Mouse (Mus musculus) embryonic facial prominence, embryonic 14.5 days (tissue): ENCODE measurements around the gene Ubr2. TPM values are rescaled to one million over a fixed set of nuclear protein-coding genes. Genes with fewer than 3 reads are reported as not detected.

Experiments
- polyA plus RNA-seq: library from polyadenylated mRNA; unstranded; fragments of >200 nt; fragmentation: Nextera tagmentation; extraction: Ambion mirVana; gene quantifications from 2 replicates; pipeline ENCODE4 v1.2.1, GENCODE M21; 2014

Ubr2 gene
- polyA plus RNA-seq, 1 experiment from 2014 or later = 21.9 TPM

Other genes with a start within 250 kb of the Ubr2 start
- 0.21 and 0.31 TPM in 2 replicates for gene Ptcra, start 246.8 kb downstream of the Ubr2 start, polyA plus RNA-seq
- gene 2310039H08Rik, start 237.9 kb downstream of the Ubr2 start, polyA plus RNA-seq = 86.2 and 92.3 TPM in 2 replicates
- 124 and 126 TPM in 2 replicates for gene Rpl7l1, start 227.9 kb downstream of the Ubr2 start, polyA plus RNA-seq
- 5.3 and 5.7 TPM in 2 replicates for gene Bicral, start 152.1 kb downstream of the Ubr2 start, polyA plus RNA-seq
- gene Tbcc, start 119.9 kb downstream of the Ubr2 start, polyA plus RNA-seq = 55.0 and 63.3 TPM in 2 replicates
- gene Prph2, start 100.1 kb downstream of the Ubr2 start, polyA plus RNA-seq = not detected in 2 replicates